In genomic region chr11:116436725-116437331, GRCm38 (mm10) we compare ENCODE assay signal across 8 mouse cellular contexts. TPM values are rescaled to one million over a fixed set of nuclear protein-coding genes. Genes with fewer than 3 reads are reported as not detected.
DNase-seq lines count a peak whose midpoint lies in the region; ATAC-seq and TF ChIP-seq lines count a peak whose summit lies in the region.

No protein-coding gene starts in this region.

- H3K27ac ChIP-seq in bone marrow, adult 2 months (ENCODE audit: control insufficient read depth, insufficient read depth, low read depth, low read length, poor library complexity), result peak overlapping the region; percentile 86
- peak overlapping the region; percentile 98 for H3K27ac ChIP-seq in heart, embryonic 10.5 days
- H3K27ac ChIP-seq in kidney, embryonic 14.5 days (ENCODE audit: low read depth, low read length), result peak overlapping the region; percentile 4; the same call in 1 of the 2 replicates

- no peak for TF ChIP-seq CTCF in bone marrow, adult 2 months (IDR thresholded peaks at IDR 0.05; ENCODE audit: control insufficient read depth, insufficient read depth, low read length)

- WGBS in bone marrow, adult 2 months, result 9% methylated on average over 4 of the region's 4 CpGs
- WGBS in heart, embryonic 10.5 days, result 22% methylated on average over 4 of the region's 4 CpGs
- 65% methylated on average over 4 of the region's 4 CpGs for WGBS in kidney, embryonic 14.5 days

- DNase-seq in B cell, adult 2 months, result peak; percentile 37 to 40
- DNase-seq in heart, embryonic 10.5 days (ENCODE audit: low spot score), result no peak
- DNase-seq in lung, postnatal 36 days, result peak; percentile 79
- DNase-seq in yolk sac, embryonic 10.5 days (ENCODE audit: low spot score), result peak; percentile 90
- no peak for DNase-seq in ovary, postnatal 36 days (ENCODE audit: low spot score)

- H3K36me3 ChIP-seq in heart, embryonic 10.5 days, result peaks cover 30% of the 10 kb centered on the region
- H3K36me3 ChIP-seq in kidney, embryonic 14.5 days (ENCODE audit: control insufficient read depth, insufficient read depth, low read length), result peaks cover 29% of the 10 kb centered on the region

- H3K4me1 ChIP-seq in bone marrow, adult 2 months (ENCODE audit: control insufficient read depth, insufficient read depth, low read length), result peaks cover 2% of the 10 kb centered on the region; the same call in 1 of the 2 replicates
- H3K4me1 ChIP-seq in heart, embryonic 10.5 days, result peaks cover 48% of the 10 kb centered on the region
- peaks cover 32% of the 10 kb centered on the region for H3K4me1 ChIP-seq in kidney, embryonic 14.5 days (ENCODE audit: control insufficient read depth, insufficient read depth, low read length)

- peak overlapping the region; percentile 18; the same call in 1 of the 2 replicates for H3K9ac ChIP-seq in kidney, embryonic 14.5 days (ENCODE audit: low read depth, low read length)

- no peaks in the 10 kb centered on the region for H3K9me3 ChIP-seq in heart, embryonic 10.5 days
- no peaks in the 10 kb centered on the region for H3K9me3 ChIP-seq in kidney, embryonic 14.5 days (ENCODE audit: control insufficient read depth, low read length)

- peak overlapping the region; percentile 55; the same call in 1 of the 2 replicates for H3K4me2 ChIP-seq in kidney, embryonic 14.5 days (replicated peaks; ENCODE audit: low read depth, low read length)

- peak overlapping the region; percentile 30 for H3K4me3 ChIP-seq in bone marrow, adult 2 months (replicated peaks; ENCODE audit: control insufficient read depth, low read depth, low read length)
- peak overlapping the region; percentile 44 for H3K4me3 ChIP-seq in heart, embryonic 10.5 days
- no peak overlapping the region for H3K4me3 ChIP-seq in kidney, embryonic 14.5 days (ENCODE audit: low read length)

- TF ChIP-seq POLR2A in bone marrow, adult 2 months (IDR thresholded peaks at IDR 0.05; ENCODE audit: borderline replicate concordance, control insufficient read depth, low read depth, low read length), result no peak

- no peaks in the 10 kb centered on the region for H3K27me3 ChIP-seq in heart, embryonic 10.5 days (ENCODE audit: insufficient read depth, poor library complexity, severe bottlenecking)
- H3K27me3 ChIP-seq in kidney, embryonic 14.5 days (ENCODE audit: control insufficient read depth, insufficient read depth, low read length), result no peaks in the 10 kb centered on the region

- ATAC-seq in kidney, embryonic 14.5 days (ENCODE audit: low FRiP score, low TSS enrichment), result no peak
- no peak for ATAC-seq in activated CD4-positive, CD25-positive, alpha-beta regulatory T cell, adult 4 months

RNA-seq across cellular contexts. Expression of gene Ubald2, which starts 2.9 kb away (rescaled TPM):
- 157 and 172 TPM in 2 replicates for polyA plus RNA-seq in bone marrow, adult 2 months (2011; ENCODE audit: insufficient read depth, insufficient read length, low replicate concordance, missing spikeins)
- 36.1 and 40.5 TPM in 2 replicates for polyA plus RNA-seq in heart, embryonic 10.5 days (2016; fragmentation: Nextera tagmentation; extraction: Ambion mirVana)
- 79.7 and 80.8 TPM in 2 replicates for polyA plus RNA-seq in kidney, embryonic 14.5 days (2014; fragmentation: Nextera tagmentation; extraction: Ambion mirVana)
- 10 to 100 TPM; 13.7 to 15.0 TPM for polyA plus RNA-seq in activated CD4-positive, CD25-positive, alpha-beta regulatory T cell, adult 4 months (2017; shearing (Covaris generic))

RNA-seq across cellular contexts. Expression of gene Rnf157, which starts 24.0 kb away (rescaled TPM):
- polyA plus RNA-seq in bone marrow, adult 2 months (2011; ENCODE audit: insufficient read depth, insufficient read length, low replicate concordance, missing spikeins), result 14.2 and 14.5 TPM in 2 replicates
- polyA plus RNA-seq in heart, embryonic 10.5 days (2016; fragmentation: Nextera tagmentation; extraction: Ambion mirVana), result 7.3 and 8.5 TPM in 2 replicates
- 9.1 and 14.1 TPM in 2 replicates for polyA plus RNA-seq in kidney, embryonic 14.5 days (2014; fragmentation: Nextera tagmentation; extraction: Ambion mirVana)
- 1 to 10 TPM; 6.6 to 6.9 TPM for polyA plus RNA-seq in activated CD4-positive, CD25-positive, alpha-beta regulatory T cell, adult 4 months (2017; shearing (Covaris generic))

RNA-seq across cellular contexts. Expression of gene Qrich2, which starts 29.2 kb away (rescaled TPM):
- not detected in 2 replicates for polyA plus RNA-seq in bone marrow, adult 2 months (2011; ENCODE audit: insufficient read depth, insufficient read length, low replicate concordance, missing spikeins)
- polyA plus RNA-seq in heart, embryonic 10.5 days (2016; fragmentation: Nextera tagmentation; extraction: Ambion mirVana), result 0.30 TPM in 1 of 2 replicates, not detected in the other
- 0.34 and 0.39 TPM in 2 replicates for polyA plus RNA-seq in kidney, embryonic 14.5 days (2014; fragmentation: Nextera tagmentation; extraction: Ambion mirVana)
- polyA plus RNA-seq in activated CD4-positive, CD25-positive, alpha-beta regulatory T cell, adult 4 months (2017; shearing (Covaris generic)), result not detected

RNA-seq across cellular contexts. Expression of gene Prpsap1, which starts 57.2 kb away (rescaled TPM):
- polyA plus RNA-seq in bone marrow, adult 2 months (2011; ENCODE audit: insufficient read depth, insufficient read length, low replicate concordance, missing spikeins), result 20.1 and 41.9 TPM in 2 replicates
- 120 and 142 TPM in 2 replicates for polyA plus RNA-seq in heart, embryonic 10.5 days (2016; fragmentation: Nextera tagmentation; extraction: Ambion mirVana)
- polyA plus RNA-seq in kidney, embryonic 14.5 days (2014; fragmentation: Nextera tagmentation; extraction: Ambion mirVana), result 160 and 212 TPM in 2 replicates
- polyA plus RNA-seq in activated CD4-positive, CD25-positive, alpha-beta regulatory T cell, adult 4 months (2017; shearing (Covaris generic)), result 10 to 100 TPM; 47.3 to 60.5 TPM

Comparison
In these comparisons a context has a peak if more than half of its experiments do, and no peak if none do; other contexts are left out.
1. DNase-seq: peak in B cell, adult 2 months (2 of 2), lung, postnatal 36 days (single experiment) and yolk sac, embryonic 10.5 days (single experiment); none in heart, embryonic 10.5 days (single experiment) and ovary, postnatal 36 days (single experiment).
2. H3K27ac ChIP-seq: peak in every context shown above with its lines; median percentile 98 in heart, embryonic 10.5 days; 86 in bone marrow, adult 2 months; 4 in kidney, embryonic 14.5 days.